Mouse (Mus musculus) heart, postnatal 0 days (tissue): Measurements from ENCODE around the gene Gchfr. TPM values are rescaled to one million over a fixed set of nuclear protein-coding genes. Genes with fewer than 3 reads are reported as not detected.

Experiments
- ATAC-seq: fragments of 200-750 bp; cut with Nextera tagmentation; 2 replicates; pipeline ENCODE4 v1.8.0; 2017; ENCODE audit warnings: low read depth, moderate number of reproducible peaks, moderate library complexity; ENCODE audit not compliant: insufficient read depth
- DNase-seq: peaks from one replicate; pipeline ENCODE4 v3.0.0-alpha.2; 2016; ENCODE audit warnings: low spot score
- H3K27ac ChIP-seq: fragments of 300-500 bp; sonication (generic); 2 replicates; pipeline ENCODE4 v1.5.1; 2014; ENCODE audit warnings: low read depth, mild to moderate bottlenecking
- H3K27me3 ChIP-seq: fragments of 300-500 bp; sonication (generic); 2 replicates; pipeline ENCODE4 v1.6.1; 2014; ENCODE audit warnings: low read length, mixed read lengths; ENCODE audit not compliant: control insufficient read depth, insufficient read depth
- H3K36me3 ChIP-seq: fragments of 300-500 bp; sonication (generic); replicated peaks from 2 replicates; pipeline ENCODE4 v1.6.1; 2014; ENCODE audit warnings: low read length, mixed read lengths; ENCODE audit not compliant: control insufficient read depth, insufficient read depth
- H3K4me1 ChIP-seq: fragments of 300-500 bp; sonication (generic); 2 replicates; pipeline ENCODE4 v1.6.1; 2014; ENCODE audit warnings: antibody characterized with exemption; ENCODE audit not compliant: control insufficient read depth, insufficient read depth
- H3K4me2 ChIP-seq: fragments of 300-500 bp; sonication (generic); 2 replicates; pipeline ENCODE4 v1.6.1; 2014; ENCODE audit warnings: low read depth, mild to moderate bottlenecking, low read length, moderate library complexity
- H3K4me3 ChIP-seq: fragments of 300-500 bp; sonication (generic); 2 replicates; pipeline ENCODE4 v1.5.1; 2014; ENCODE audit warnings: low read depth, low read length
- H3K9ac ChIP-seq: fragments of 300-500 bp; sonication (generic); replicated peaks from 2 replicates; pipeline ENCODE4 v1.6.1; 2014; ENCODE audit warnings: low read depth, low read length, mixed read lengths
- H3K9me3 ChIP-seq: fragments of 300-500 bp; sonication (generic); replicated peaks from 2 replicates; pipeline ENCODE4 v1.6.1; 2016; ENCODE audit warnings: low read length; ENCODE audit not compliant: control insufficient read depth
- CTCF ChIP-seq: IDR thresholded peaks from 2 replicates; pipeline ENCODE4 v1.5.1; 2016; ENCODE audit warnings: antibody characterized with exemption, control low read depth, low read depth
- EP300 ChIP-seq: IDR thresholded peaks from 2 replicates; pipeline ENCODE4 v1.6.1; 2016; ENCODE audit warnings: antibody characterized with exemption, low read depth
- WGBS: fragments of 180-500 bp; shearing (Covaris S2); extraction: QIAGEN DNeasy Blood & Tissue Kit; methylation state at CpG from one replicate; pipeline ENCODE4 v1.1.7; 2014; 5-methylcytosine and 5-hydroxymethylcytosine counted together
- polyA plus RNA-seq: library from polyadenylated mRNA; unstranded; fragments of >200 nt; fragmentation: Nextera tagmentation; extraction: Ambion mirVana; gene quantifications from 2 replicates; pipeline ENCODE4 v1.2.1, GENCODE M21; 2015
- total RNA-seq: library from RNA; depleted of rRNA; stranded (reverse); fragments of >200 nt; gene quantifications from 2 replicates; pipeline ENCODE4 v1.2.3, GENCODE M21; 2014; ENCODE audit warnings: low replicate concordance; rRNA removed

The Gchfr gene
- total and polyA plus RNA-seq, 2 experiments from 2014 or later = 5.6 to 12.0 TPM

- peak within 1 kb of the TSS; percentile 88 for H3K27ac ChIP-seq
- H3K4me3 ChIP-seq = peak within 1 kb of the TSS; percentile 90
- 0 out of 2 replicates have a peak, but pooled peaks cover 3% of the 10 kb centered on the region for H3K4me1 ChIP-seq
- no peaks in the 10 kb centered on the region for H3K9me3 ChIP-seq
- ATAC-seq = peak; percentile 97
- peak within 1 kb of the TSS; percentile 87 for H3K4me2 ChIP-seq
- peak; percentile 98 for DNase-seq
- TF ChIP-seq CTCF (no peak), EP300 (no peak)
- H3K36me3 ChIP-seq = peaks cover 25% of the 10 kb centered on the region
- no peaks in the 10 kb centered on the region for H3K27me3 ChIP-seq
- under 1% methylated on average over 51 of the region's 51 CpGs for WGBS
- H3K9ac ChIP-seq = peak within 1 kb of the TSS; percentile 73
Measured at GRCm38 (mm10) chr2:119208344-119209175, 41.0 kb downstream of the Gchfr start, which contains the start of the genes Zfyve19 and Dnajc17. Gene Zfyve19, plus strand, starts transcription at chr2:119208617. Gene Dnajc17, minus strand, starts transcription at chr2:119208795.

- ATAC-seq = no peak
Measured at GRCm38 (mm10) chr2:119209176-119209507, 41.6 kb downstream of the Gchfr start.

More at GRCm38 (mm10) chr2:119209176-119209507, 41.6 kb downstream of the Gchfr start:
- H3K9me3 ChIP-seq = no peaks in the 10 kb centered on the region
- TF ChIP-seq CTCF (no peak), EP300 (no peak)
- peak overlapping the region; percentile 73 for H3K9ac ChIP-seq
- 0 out of 2 replicates have a peak, but pooled peaks cover 3% of the 10 kb centered on the region for H3K4me1 ChIP-seq
- no peaks in the 10 kb centered on the region for H3K27me3 ChIP-seq
- peak overlapping the region; percentile 90 for H3K4me3 ChIP-seq
- 0 out of 2 replicates have a peak overlapping the region, but pooled peaks have one; percentile 39 for H3K27ac ChIP-seq
- peaks cover 28% of the 10 kb centered on the region for H3K36me3 ChIP-seq
- WGBS = under 1% methylated on average over 13 of the region's 13 CpGs
- no peak for DNase-seq
- peak overlapping the region; percentile 87 for H3K4me2 ChIP-seq

Other genes with a start within 250 kb of the Gchfr start
- gene Chst14, start 241.3 kb upstream of the Gchfr start, total RNA-seq = 10.8 and 15.3 TPM in 2 replicates
- 12.8 and 14.3 TPM in 2 replicates for gene Chst14, start 241.3 kb upstream of the Gchfr start, polyA plus RNA-seq
- gene Ccdc32, start 138.4 kb upstream of the Gchfr start, total RNA-seq = 14.7 and 19.1 TPM in 2 replicates
- gene Ccdc32, start 138.4 kb upstream of the Gchfr start, polyA plus RNA-seq = 20.7 and 21.1 TPM in 2 replicates
- 8.8 and 14.3 TPM in 2 replicates for gene Rpusd2, start 133.0 kb upstream of the Gchfr start, total RNA-seq
- 2.6 and 3.3 TPM in 2 replicates for gene Rpusd2, start 133.0 kb upstream of the Gchfr start, polyA plus RNA-seq
- 9.1 and 50.5 TPM in 2 replicates for gene Knl1, start 120.7 kb upstream of the Gchfr start, total RNA-seq
- 12.6 and 14.5 TPM in 2 replicates for gene Knl1, start 120.7 kb upstream of the Gchfr start, polyA plus RNA-seq
- 2.7 and 10.9 TPM in 2 replicates for gene Rad51, start 55.0 kb upstream of the Gchfr start, total RNA-seq
- gene Rad51, start 55.0 kb upstream of the Gchfr start, polyA plus RNA-seq = 7.7 and 8.1 TPM in 2 replicates
- 17.0 and 24.2 TPM in 2 replicates for gene Rmdn3, start 10.7 kb upstream of the Gchfr start, total RNA-seq
- 14.4 and 14.6 TPM in 2 replicates for gene Rmdn3, start 10.7 kb upstream of the Gchfr start, polyA plus RNA-seq
- not detected in 2 replicates for gene Gm14137, start 6.7 kb downstream of the Gchfr start, total RNA-seq
- gene Gm14137, start 6.7 kb downstream of the Gchfr start, polyA plus RNA-seq = 0.07 and 0.12 TPM in 2 replicates
- 17.7 and 26.4 TPM in 2 replicates for gene Zfyve19, start 40.8 kb downstream of the Gchfr start, total RNA-seq
- 26.9 and 27.3 TPM in 2 replicates for gene Zfyve19, start 40.8 kb downstream of the Gchfr start, polyA plus RNA-seq
- gene Dnajc17, start 41.0 kb downstream of the Gchfr start, total RNA-seq = 8.4 and 18.7 TPM in 2 replicates
- gene Dnajc17, start 41.0 kb downstream of the Gchfr start, polyA plus RNA-seq = 8.8 and 9.1 TPM in 2 replicates
- not detected in 2 replicates for gene Ppp1r14d, start 62.1 kb downstream of the Gchfr start, total RNA-seq
- not detected in 2 replicates for gene Ppp1r14d, start 62.1 kb downstream of the Gchfr start, polyA plus RNA-seq
- 11.6 and 11.7 TPM in 2 replicates for gene Spint1, start 69.6 kb downstream of the Gchfr start, total RNA-seq
- gene Spint1, start 69.6 kb downstream of the Gchfr start, polyA plus RNA-seq = 0.14 and 0.34 TPM in 2 replicates
- 3.4 TPM in 1 of 2 replicates, not detected in the other for gene Rhov, start 103.5 kb downstream of the Gchfr start, total RNA-seq
- 0.19 TPM in 1 of 2 replicates, not detected in the other for gene Rhov, start 103.5 kb downstream of the Gchfr start, polyA plus RNA-seq
- 14.3 and 16.2 TPM in 2 replicates for gene Vps18, start 121.0 kb downstream of the Gchfr start, total RNA-seq
- 8.0 and 8.3 TPM in 2 replicates for gene Vps18, start 121.0 kb downstream of the Gchfr start, polyA plus RNA-seq
- 5.0 and 6.6 TPM in 2 replicates for gene Dll4, start 158.0 kb downstream of the Gchfr start, total RNA-seq
- 5.7 and 6.2 TPM in 2 replicates for gene Dll4, start 158.0 kb downstream of the Gchfr start, polyA plus RNA-seq
- 0.11 and 0.27 TPM in 2 replicates for gene Chac1, start 183.5 kb downstream of the Gchfr start, total RNA-seq
- 0.30 and 0.52 TPM in 2 replicates for gene Chac1, start 183.5 kb downstream of the Gchfr start, polyA plus RNA-seq